Mouse (Mus musculus) myocyte (in vitro differentiated cells): Measurements from ENCODE around the gene Cgn. TPM values are rescaled to one million over a fixed set of nuclear protein-coding genes. Genes with fewer than 3 reads are reported as not detected.

Experiments
- H3K27me3 ChIP-seq: one replicate; pipeline ENCODE4 v1.6.1; 2011; ENCODE audit not compliant: control insufficient read depth, insufficient read depth, insufficient read length
- H3K36me3 ChIP-seq: one replicate; pipeline ENCODE4 v1.6.1; 2011; ENCODE audit not compliant: control insufficient read depth, insufficient read depth
- H3K4me2 ChIP-seq: one replicate; pipeline ENCODE4 v1.6.1; 2011; ENCODE audit warnings: low read depth, control low read depth
- H3K4me3 ChIP-seq: one replicate; pipeline ENCODE4 v1.5.1; 2011; ENCODE audit warnings: mild to moderate bottlenecking, control low read depth, moderate library complexity
- H3K79me2 ChIP-seq: one replicate; pipeline ENCODE4 v1.6.1; 2011; ENCODE audit not compliant: control insufficient read depth, insufficient read depth
- H3ac ChIP-seq: one replicate; pipeline ENCODE4 v1.6.1; 2011; ENCODE audit not compliant: control insufficient read depth, insufficient read length
- CEBPB ChIP-seq: IDR thresholded peaks from 2 replicates; pipeline ENCODE4 v1.6.1; 2011; ENCODE audit warnings: mild to moderate bottlenecking, moderate library complexity; ENCODE audit not compliant: poor library complexity, insufficient read depth, severe bottlenecking
- E2F4 ChIP-seq: IDR thresholded peaks from one replicate; pipeline ENCODE4 v1.6.1; 2011; ENCODE audit warnings: mild to moderate bottlenecking, control low read depth, moderate library complexity; ENCODE audit not compliant: insufficient read depth
- MAX ChIP-seq: IDR thresholded peaks from one replicate; pipeline ENCODE4 v1.6.1; 2011; ENCODE audit warnings: low read depth, mild to moderate bottlenecking, control low read depth
- MYOD1 ChIP-seq, 3 experiments: IDR thresholded peaks; one replicate each; pipeline ENCODE4 v1.6.1; 2011; ENCODE audit warnings: control low read depth in 2 of 3, low read depth in 2 of 3, mild to moderate bottlenecking in 2 of 3, moderate library complexity in 1 of 3; ENCODE audit not compliant: insufficient read length in 2 of 3, control insufficient read depth in 1 of 3
- MYOG ChIP-seq, 3 experiments: IDR thresholded peaks; one replicate each; pipeline ENCODE4 v1.6.1; 2011; ENCODE audit warnings: control low read depth in 2 of 3, low read depth in 2 of 3, mild to moderate bottlenecking in 2 of 3; ENCODE audit not compliant: insufficient read length in 2 of 3, control insufficient read depth in 1 of 3, insufficient read depth in 1 of 3
- POLR2A ChIP-seq: IDR thresholded peaks from one replicate; pipeline ENCODE4 v1.6.1; 2011; ENCODE audit warnings: low read depth, mild to moderate bottlenecking, control low read depth, moderate library complexity; ENCODE audit not compliant: insufficient read length
- POLR2AphosphoS2 ChIP-seq: IDR thresholded peaks from one replicate; pipeline ENCODE4 v1.6.1; 2011; ENCODE audit warnings: low read depth, control low read depth; ENCODE audit not compliant: insufficient read length
- REST ChIP-seq: IDR thresholded peaks from one replicate; pipeline ENCODE4 v1.6.1; 2011; ENCODE audit warnings: mild to moderate bottlenecking, control low read depth, moderate library complexity; ENCODE audit not compliant: insufficient read depth, insufficient read length
- SRF ChIP-seq: IDR thresholded peaks from one replicate; pipeline ENCODE4 v1.6.1; 2011; ENCODE audit warnings: low read depth; ENCODE audit not compliant: control insufficient read depth, insufficient read length
- TCF12 ChIP-seq: IDR thresholded peaks from one replicate; pipeline ENCODE4 v1.6.1; 2011; ENCODE audit warnings: mild to moderate bottlenecking, control low read depth; ENCODE audit not compliant: poor library complexity, insufficient read depth, severe bottlenecking
- TCF3 ChIP-seq: IDR thresholded peaks from one replicate; pipeline ENCODE4 v1.6.1; 2011; ENCODE audit warnings: low read depth, control low read depth; ENCODE audit not compliant: insufficient read length
- USF1 ChIP-seq: IDR thresholded peaks from one replicate; pipeline ENCODE4 v1.6.1; 2011; ENCODE audit warnings: low read depth, mild to moderate bottlenecking, control low read depth, moderate library complexity
- polyA plus RNA-seq: library from polyadenylated mRNA; unstranded; fragments of >200 nt; fragmentation: generic; extraction: Trizol; gene quantifications from one replicate; pipeline ENCODE4 v1.2.1, GENCODE M21; 2012; ENCODE audit warnings: missing spikeins

The Cgn gene
- polyA plus RNA-seq, 1 experiment, result 0.02 TPM

DNA sequence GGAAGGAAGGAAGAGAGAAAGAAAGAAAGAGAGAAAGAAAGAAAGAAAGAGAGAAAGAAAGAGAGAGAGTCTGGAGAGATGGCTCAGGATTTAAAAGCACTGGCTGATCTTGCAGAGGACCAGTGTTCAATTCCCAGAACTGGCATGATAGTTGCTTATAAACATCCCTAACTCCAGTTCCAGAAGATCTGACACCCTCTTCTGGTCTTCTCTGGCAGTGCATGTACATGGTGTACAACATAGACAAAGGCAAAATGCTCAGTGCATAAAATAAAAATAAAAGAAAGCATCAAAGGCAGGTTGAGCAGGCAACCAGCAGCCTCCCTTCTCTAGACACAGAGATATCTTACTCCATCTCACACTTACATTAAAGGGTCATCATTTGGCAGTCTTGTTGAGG is 29.3 kb upstream of the Cgn start:
- no peak for TF ChIP-seq TCF12
- Histone ChIP-seq H3ac (no peak overlapping the region), H3K27me3 (no peaks in the 10 kb centered on the region), H3K4me2 (no peak overlapping the region), H3K79me2 (no peaks in the 10 kb centered on the region), H3K4me3 (no peak overlapping the region), H3K36me3 (no peaks in the 10 kb centered on the region)

DNA sequence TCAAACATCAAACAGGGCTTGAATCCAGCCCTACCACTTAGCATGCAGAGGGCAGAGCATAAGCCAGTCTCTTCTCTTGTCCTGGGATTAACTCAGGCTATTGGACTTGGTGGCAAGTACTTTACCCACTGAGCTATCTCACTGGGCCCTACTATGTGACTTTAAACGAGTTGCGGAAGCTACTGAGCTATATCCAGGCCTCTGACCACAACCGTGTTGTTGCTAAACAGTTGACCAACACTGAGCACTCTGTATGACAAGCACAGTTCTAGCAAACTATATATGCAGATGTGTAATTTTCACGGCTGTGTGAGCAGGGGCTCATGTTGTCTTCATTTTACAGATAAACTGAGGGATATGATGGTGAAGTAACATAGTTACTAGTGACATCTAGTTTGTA is 28.4 kb upstream of the Cgn start:
- Histone ChIP-seq H3K79me2 (no peaks in the 10 kb centered on the region), H3ac (no peak overlapping the region), H3K27me3 (no peaks in the 10 kb centered on the region), H3K36me3 (no peaks in the 10 kb centered on the region), H3K4me3 (no peak overlapping the region), H3K4me2 (no peak overlapping the region)
- TF ChIP-seq POLR2AphosphoS2, result no peak

DNA sequence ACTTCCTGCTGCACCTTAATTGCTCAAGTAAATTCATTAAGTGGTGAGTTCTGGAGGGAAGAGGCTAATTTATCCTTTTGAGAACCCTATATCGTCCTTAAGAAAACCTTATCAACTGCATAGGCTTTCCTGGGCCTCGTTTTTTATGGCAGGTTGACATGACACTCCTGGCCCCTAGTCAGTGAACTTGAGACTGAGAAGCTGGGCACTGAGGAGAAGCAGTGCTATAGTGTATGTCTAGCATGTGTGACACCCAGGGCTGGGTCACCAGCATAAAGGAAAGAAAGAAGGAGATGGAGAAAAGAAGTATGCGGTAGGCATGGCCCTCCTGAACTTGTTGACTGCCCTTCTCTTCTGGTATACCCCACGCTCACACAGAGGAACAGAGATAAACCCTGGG is 27.8 kb upstream of the Cgn start:
- no peaks in the 10 kb centered on the region for H3K27me3 ChIP-seq
- no peak overlapping the region for H3ac ChIP-seq
- H3K36me3 ChIP-seq, result no peaks in the 10 kb centered on the region
- H3K4me3 ChIP-seq, result no peak overlapping the region
- no peaks in the 10 kb centered on the region for H3K79me2 ChIP-seq
- H3K4me2 ChIP-seq, result no peak overlapping the region
- TF ChIP-seq MAX (no peak), CEBPB (no peak), POLR2AphosphoS2 (no peak), TCF12 (no peak), SRF (no peak), MYOD1 (IDR thresholded peaks at IDR 0.05; ENCODE audit: control insufficient read depth in 1 of 3, insufficient read length in 2 of 3, low read depth in 2 of 3) (no peak), MYOG (IDR thresholded peaks at IDR 0.05; ENCODE audit: control insufficient read depth in 1 of 3, insufficient read depth in 1 of 3, insufficient read length in 2 of 3, low read depth in 2 of 3) (no peak), POLR2A (no peak), E2F4 (no peak), TCF3 (no peak), REST (no peak), USF1 (no peak)

DNA sequence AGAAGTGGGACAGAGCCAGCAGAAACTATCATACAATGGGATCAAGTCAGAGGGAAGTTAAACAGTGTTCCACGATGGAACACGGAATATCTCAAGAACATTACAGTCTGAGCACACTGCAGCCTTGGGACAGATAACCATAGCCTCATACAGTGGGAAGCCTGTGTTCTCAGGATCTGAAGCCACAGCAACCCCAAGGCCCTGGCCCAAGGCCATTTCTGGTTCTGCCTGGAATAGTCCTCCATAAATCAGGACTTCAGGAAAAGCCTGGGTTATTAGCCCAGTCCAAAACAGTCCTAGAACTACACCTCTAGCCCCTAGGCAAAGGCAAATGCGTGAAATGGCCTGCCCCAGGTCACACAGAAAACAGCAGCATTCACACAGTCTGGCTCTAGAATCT is 27.4 kb upstream of the Cgn start:
- Histone ChIP-seq H3K4me2 (no peak overlapping the region), H3K36me3 (no peaks in the 10 kb centered on the region), H3K79me2 (no peaks in the 10 kb centered on the region), H3K27me3 (no peaks in the 10 kb centered on the region), H3ac (no peak overlapping the region), H3K4me3 (no peak overlapping the region)
- TF ChIP-seq POLR2A, result no peak
- no peak for TF ChIP-seq E2F4
- TF ChIP-seq MYOD1 (IDR thresholded peaks at IDR 0.05; ENCODE audit: control insufficient read depth in 1 of 3, insufficient read length in 2 of 3, low read depth in 2 of 3), result no peak
- no peak for TF ChIP-seq MYOG (IDR thresholded peaks at IDR 0.05; ENCODE audit: control insufficient read depth in 1 of 3, insufficient read depth in 1 of 3, insufficient read length in 2 of 3, low read depth in 2 of 3)
- no peak for TF ChIP-seq TCF3
- TF ChIP-seq MAX, result no peak
- no peak for TF ChIP-seq POLR2AphosphoS2
- no peak for TF ChIP-seq USF1
- no peak for TF ChIP-seq SRF
- TF ChIP-seq CEBPB, result no peak
- no peak for TF ChIP-seq REST
- no peak for TF ChIP-seq TCF12

DNA sequence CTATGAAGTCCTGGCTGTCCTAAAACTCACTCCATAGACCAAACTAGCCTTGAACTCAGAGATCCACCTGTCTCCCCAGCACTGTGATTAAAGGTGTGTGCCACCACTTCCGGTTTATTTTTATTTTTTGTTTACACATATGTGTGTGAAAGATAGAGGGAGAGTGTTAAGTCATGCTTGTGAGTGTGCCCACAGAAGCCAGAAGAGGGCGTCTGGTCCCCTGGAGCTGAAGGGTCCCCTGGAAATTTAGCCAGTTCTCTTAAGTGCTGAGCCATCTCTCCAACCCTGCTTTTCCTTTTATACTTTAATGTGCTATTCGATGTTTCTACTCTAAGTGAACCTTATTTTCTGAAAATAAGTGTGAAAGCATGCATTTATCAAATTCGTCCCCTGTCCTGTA is 25.3 kb upstream of the Cgn start:
- Histone ChIP-seq H3K79me2 (no peaks in the 10 kb centered on the region), H3K4me2 (no peak overlapping the region), H3K36me3 (no peaks in the 10 kb centered on the region), H3K4me3 (no peak overlapping the region), H3K27me3 (no peaks in the 10 kb centered on the region), H3ac (no peak overlapping the region)
- TF ChIP-seq MYOG (IDR thresholded peaks at IDR 0.05; ENCODE audit: control insufficient read depth in 1 of 3, insufficient read depth in 1 of 3, insufficient read length in 2 of 3, low read depth in 2 of 3) (no peak), TCF12 (no peak), MAX (no peak), TCF3 (no peak), REST (no peak), MYOD1 (IDR thresholded peaks at IDR 0.05; ENCODE audit: control insufficient read depth in 1 of 3, insufficient read length in 2 of 3, low read depth in 2 of 3) (no peak), POLR2A (no peak), USF1 (no peak), E2F4 (no peak), CEBPB (no peak), SRF (no peak), POLR2AphosphoS2 (no peak)

DNA sequence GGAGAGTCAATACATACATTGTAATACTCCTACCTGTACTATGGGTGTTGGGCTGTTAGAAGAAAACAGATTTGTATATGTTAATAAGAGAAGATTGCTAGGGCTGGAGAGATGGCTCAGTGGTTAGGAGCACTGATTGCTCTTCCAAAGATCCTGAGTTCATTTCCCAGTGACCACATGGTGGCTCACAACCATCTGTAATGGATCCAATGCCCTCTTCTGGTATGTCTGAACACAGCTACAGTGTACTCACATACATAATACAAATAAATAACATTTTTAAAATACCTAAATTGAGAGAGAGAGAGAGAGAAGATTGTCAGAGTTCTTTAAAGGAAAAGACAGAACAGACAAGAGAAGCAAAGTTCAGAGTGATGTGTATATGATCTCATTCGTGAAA is 22.0 kb upstream of the Cgn start:
- Histone ChIP-seq H3K79me2 (no peaks in the 10 kb centered on the region), H3K27me3 (no peaks in the 10 kb centered on the region), H3K4me3 (no peak overlapping the region), H3ac (no peak overlapping the region), H3K36me3 (no peaks in the 10 kb centered on the region), H3K4me2 (no peak overlapping the region)
- TF ChIP-seq MYOD1 (IDR thresholded peaks at IDR 0.05; ENCODE audit: control insufficient read depth in 1 of 3, insufficient read length in 2 of 3, low read depth in 2 of 3) (no peak), CEBPB (no peak), POLR2AphosphoS2 (no peak), SRF (no peak), TCF12 (no peak), E2F4 (no peak), MYOG (IDR thresholded peaks at IDR 0.05; ENCODE audit: control insufficient read depth in 1 of 3, insufficient read depth in 1 of 3, insufficient read length in 2 of 3, low read depth in 2 of 3) (no peak), POLR2A (no peak), REST (no peak), TCF3 (no peak), USF1 (no peak), MAX (no peak)
